Mouse (Mus musculus) bone marrow, adult 2 months (tissue): Measurements from ENCODE around the gene Abhd17a.

Source experiments
- CTCF ChIP-seq: fragments of 200-500 bp; IDR thresholded peaks from 2 replicates; pipeline ENCODE4 v1.5.1; 2011; ENCODE audit warnings: low read length, control low read depth; ENCODE audit not compliant: control insufficient read depth, insufficient read depth
- POLR2A ChIP-seq: fragments of 200-500 bp; IDR thresholded peaks from 2 replicates; pipeline ENCODE4 v1.6.1; 2011; ENCODE audit warnings: low read depth, mild to moderate bottlenecking, control low read depth, low read length, borderline replicate concordance; ENCODE audit not compliant: control insufficient read depth

- TF ChIP-seq CTCF, result no peak
- TF ChIP-seq POLR2A, result no peak
These were observed 30.2 kb upstream of the Abhd17a start for GRCm38 (mm10) chr10:80620365-80620764.
